Mouse (Mus musculus) midbrain, embryonic 10.5 days (tissue): Measurements from ENCODE around the gene Sox5. TPM values are rescaled to one million over a fixed set of nuclear protein-coding genes. Genes with fewer than 3 reads are reported as not detected.

Experiments used
- DNase-seq: peaks from one replicate; pipeline ENCODE4 v3.0.0-alpha.2; 2017; ENCODE audit warnings: low spot score
- H3K27ac ChIP-seq: fragments of 300-500 bp; sonication (generic); replicated peaks from 2 replicates; pipeline ENCODE4 v1.5.1; 2016; ENCODE audit warnings: mild to moderate bottlenecking
- H3K27me3 ChIP-seq: fragments of 300-500 bp; sonication (generic); 2 replicates; pipeline ENCODE4 v1.6.1; 2016; ENCODE audit warnings: low read depth, mild to moderate bottlenecking; ENCODE audit not compliant: poor library complexity, severe bottlenecking
- H3K36me3 ChIP-seq: fragments of 300-500 bp; sonication (generic); 2 replicates; pipeline ENCODE4 v1.6.1; 2016; ENCODE audit warnings: mild to moderate bottlenecking, moderate library complexity
- H3K4me1 ChIP-seq: fragments of 300-500 bp; sonication (generic); 2 replicates; pipeline ENCODE4 v1.6.1; 2016
- H3K4me3 ChIP-seq: fragments of 300-500 bp; sonication (generic); 2 replicates; pipeline ENCODE4 v1.5.1; 2016; ENCODE audit warnings: mild to moderate bottlenecking, moderate library complexity
- H3K9me3 ChIP-seq: fragments of 300-500 bp; sonication (generic); replicated peaks from 2 replicates; pipeline ENCODE4 v1.6.1; 2016; ENCODE audit warnings: mild to moderate bottlenecking
- WGBS: fragments of 180-500 bp; shearing (Covaris S2); methylation state at CpG from one replicate; pipeline ENCODE4 v1.1.7; 2016; 5-methylcytosine and 5-hydroxymethylcytosine counted together
- polyA plus RNA-seq: library from polyadenylated mRNA; unstranded; fragments of >200 nt; fragmentation: Nextera tagmentation; extraction: Ambion mirVana; gene quantifications from 2 replicates; pipeline ENCODE4 v1.2.1, GENCODE M21; 2016

Gene Sox5
- polyA plus RNA-seq, 1 experiment from 2014 or later = 28.2 TPM

DNA sequence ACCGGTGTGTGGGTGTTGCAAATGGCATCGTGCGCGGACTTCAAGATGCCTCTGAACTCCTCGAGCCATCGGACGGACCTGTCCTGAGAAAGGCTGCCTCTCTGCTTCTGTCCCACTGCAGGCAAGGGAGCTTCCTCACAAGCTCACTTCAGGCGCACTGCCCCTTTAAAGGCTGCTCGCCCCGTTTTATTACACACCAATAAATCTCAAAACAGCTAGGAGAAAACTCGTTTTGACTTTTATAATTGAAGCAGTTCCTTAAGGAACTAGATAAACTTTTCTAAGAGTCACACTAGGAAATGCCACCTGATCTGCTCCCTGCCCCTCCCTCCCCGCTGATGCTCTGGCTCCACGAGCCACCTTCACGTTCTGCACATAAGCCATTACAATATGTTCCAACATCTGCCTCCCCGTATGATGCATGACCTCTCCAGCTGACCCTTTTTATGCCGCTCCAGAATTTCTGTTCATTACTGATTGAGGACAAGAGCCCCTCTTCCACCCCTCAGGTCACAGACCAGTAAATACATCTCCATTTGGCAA, 863.3 kb downstream of the Sox5 start:
- Histone ChIP-seq H3K4me3 (no peak overlapping the region), H3K27ac (no peak overlapping the region)
- WGBS = 78% methylated on average over 16 of the region's 16 CpGs

DNA sequence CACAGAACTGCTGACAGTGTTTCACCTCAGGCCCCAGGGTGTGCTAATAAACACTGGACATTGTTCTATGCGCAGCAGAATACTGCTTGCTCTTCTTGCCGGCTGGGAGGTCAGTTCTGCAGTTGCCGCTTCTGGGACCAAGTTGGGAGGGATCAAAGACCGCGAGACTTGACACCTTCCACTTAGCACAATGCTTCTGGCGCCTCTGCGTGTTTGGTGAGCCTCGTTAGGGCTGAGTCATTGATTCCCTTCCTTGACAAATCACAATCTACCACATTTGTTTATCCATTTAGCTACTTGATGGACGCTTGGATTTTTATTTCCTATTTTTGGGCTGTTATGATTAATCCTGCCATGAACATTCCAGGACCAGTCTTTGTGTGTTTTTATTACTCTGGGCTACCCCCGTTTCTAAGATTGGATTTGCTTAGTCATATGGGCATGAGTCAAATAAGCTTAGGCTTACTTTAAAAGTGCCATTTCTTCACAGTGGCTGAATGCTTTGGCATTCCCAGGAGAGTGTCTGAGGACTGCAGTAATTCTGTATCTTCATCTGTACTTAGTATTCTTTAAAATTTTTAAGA, 865.5 kb downstream of the Sox5 start:
- WGBS = 86% methylated on average over 10 of the region's 10 CpGs
- Histone ChIP-seq H3K4me1 (peaks cover 17% of the 10 kb centered on the region), H3K27ac (no peak overlapping the region), H3K27me3 (no peaks in the 10 kb centered on the region), H3K9me3 (no peaks in the 10 kb centered on the region), H3K4me3 (no peak overlapping the region), H3K36me3 (no peaks in the 10 kb centered on the region)
- no peak for DNase-seq

More for the DNA sequence above, 863.3 kb downstream of the Sox5 start:
- no peak for DNase-seq
- H3K4me1 ChIP-seq = peaks cover 10% of the 10 kb centered on the region; the same call in 1 of the 2 replicates
- no peaks in the 10 kb centered on the region for H3K9me3 ChIP-seq
- no peaks in the 10 kb centered on the region for H3K27me3 ChIP-seq
- H3K36me3 ChIP-seq = no peaks in the 10 kb centered on the region

DNA sequence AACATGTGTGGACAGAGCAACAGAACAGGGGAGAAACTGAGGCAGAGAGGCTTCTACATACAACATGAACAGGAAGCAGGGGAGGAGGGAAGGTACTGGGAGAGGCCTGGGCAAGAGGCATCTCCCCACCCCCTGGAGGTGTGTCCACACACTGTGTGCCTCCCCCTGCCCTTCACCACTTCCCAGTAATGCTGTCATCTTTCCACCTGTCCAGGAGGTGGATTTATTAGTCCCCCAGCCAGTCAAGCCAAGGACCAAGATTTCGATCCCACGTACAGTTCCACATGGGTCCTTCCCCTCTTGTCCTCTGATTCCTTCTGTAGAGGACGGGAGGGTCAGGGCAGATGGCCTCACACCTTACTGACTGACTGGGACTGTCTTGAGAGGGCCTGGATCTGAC, 866.1 kb downstream of the Sox5 start:
- 89% methylated on average over 3 of the region's 3 CpGs for WGBS
- Histone ChIP-seq H3K27me3 (no peaks in the 10 kb centered on the region), H3K4me1 (peaks cover 23% of the 10 kb centered on the region), H3K9me3 (no peaks in the 10 kb centered on the region), H3K27ac (no peak overlapping the region), H3K4me3 (no peak overlapping the region), H3K36me3 (no peaks in the 10 kb centered on the region)
- DNase-seq = no peak

DNA sequence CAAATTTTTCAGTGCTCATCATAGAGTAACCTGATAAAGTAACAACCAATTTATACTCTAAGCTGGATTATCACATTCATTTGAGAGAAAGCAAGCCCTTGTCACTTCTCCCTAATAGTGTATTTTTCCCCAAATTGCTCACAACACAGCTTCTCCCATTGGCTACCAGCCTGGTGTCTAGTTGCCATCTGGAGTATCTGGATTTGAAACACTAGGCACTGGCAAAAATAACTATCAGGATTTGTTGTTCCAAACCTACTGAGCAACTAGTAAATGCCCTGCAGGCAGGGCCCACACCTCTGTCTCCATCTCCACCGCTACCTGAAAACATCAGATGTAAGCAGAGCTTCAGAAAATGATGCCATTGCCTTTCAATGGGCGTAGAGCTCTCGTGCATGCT, 869.5 kb downstream of the Sox5 start:
- Histone ChIP-seq H3K9me3 (no peaks in the 10 kb centered on the region), H3K4me3 (no peak overlapping the region), H3K4me1 (peaks cover 16% of the 10 kb centered on the region), H3K27me3 (no peaks in the 10 kb centered on the region), H3K27ac (no peak overlapping the region), H3K36me3 (no peaks in the 10 kb centered on the region)
- 91% methylated on average over 3 of the region's 3 CpGs for WGBS
- DNase-seq = no peak

DNA sequence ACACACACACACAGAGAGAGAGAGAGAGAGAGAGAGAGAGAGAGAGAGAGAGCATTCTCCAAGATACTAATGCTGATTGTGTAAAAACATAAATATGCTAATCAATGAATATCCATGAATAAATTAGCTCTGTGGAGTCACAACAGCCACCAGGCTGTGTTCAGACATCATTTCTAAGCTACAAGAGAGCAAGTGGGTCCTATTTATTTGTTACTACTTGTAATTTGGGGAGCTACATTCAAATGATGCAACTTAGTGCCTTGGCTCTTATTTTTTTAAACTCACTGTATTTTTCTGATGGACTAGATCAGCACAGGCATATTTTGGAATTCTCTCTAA, 877.1 kb downstream of the Sox5 start:
- Histone ChIP-seq H3K4me1 (peaks cover 43% of the 10 kb centered on the region), H3K4me3 (no peak overlapping the region), H3K9me3 (no peaks in the 10 kb centered on the region), H3K27ac (peak overlapping the region; percentile 65), H3K27me3 (peaks cover 5% of the 10 kb centered on the region; the same call in 1 of the 2 replicates), H3K36me3 (no peaks in the 10 kb centered on the region)
- no peak for DNase-seq

DNA sequence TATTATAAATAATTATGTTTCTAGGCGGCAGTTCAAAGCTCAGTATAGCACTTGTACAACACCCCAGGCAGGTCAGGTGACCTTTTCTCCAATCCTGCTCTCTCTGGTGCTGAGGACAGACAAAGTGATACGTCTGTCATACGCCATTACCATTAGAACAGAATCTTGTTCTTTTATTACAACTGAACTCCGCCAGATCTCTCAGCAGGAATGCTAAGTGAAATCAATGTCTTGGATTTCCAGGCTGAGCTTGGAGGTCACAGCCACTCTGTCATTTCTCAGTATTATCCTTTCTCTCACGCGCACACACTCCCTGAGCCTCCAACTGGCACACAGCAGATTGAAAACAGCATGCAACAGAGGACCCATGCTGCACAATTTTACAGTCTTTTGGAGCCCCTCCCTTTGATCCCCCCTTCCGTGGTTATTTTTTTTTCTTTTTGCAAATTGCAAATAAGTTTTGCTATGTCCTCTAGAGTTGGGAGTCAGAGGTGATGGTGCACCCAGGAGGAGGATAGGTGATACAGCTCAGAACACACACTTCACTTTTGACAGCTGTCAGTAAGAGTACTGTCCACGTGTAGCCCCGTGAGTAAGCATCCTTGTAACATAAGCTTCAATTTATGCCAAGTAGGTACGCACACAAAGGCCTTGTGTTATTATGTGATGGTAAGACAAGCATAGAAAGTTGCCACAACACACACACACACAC, 877.6 kb downstream of the Sox5 start:
- 55% methylated on average over 10 of the region's 10 CpGs for WGBS
- peak overlapping the region; percentile 65; the same call in 1 of the 2 replicates for H3K27ac ChIP-seq
- no peaks in the 10 kb centered on the region for H3K36me3 ChIP-seq
- DNase-seq = peak; percentile 34
- no peak overlapping the region for H3K4me3 ChIP-seq
- peaks cover 43% of the 10 kb centered on the region for H3K4me1 ChIP-seq
- peaks cover 5% of the 10 kb centered on the region; the same call in 1 of the 2 replicates for H3K27me3 ChIP-seq
- no peaks in the 10 kb centered on the region for H3K9me3 ChIP-seq

DNA sequence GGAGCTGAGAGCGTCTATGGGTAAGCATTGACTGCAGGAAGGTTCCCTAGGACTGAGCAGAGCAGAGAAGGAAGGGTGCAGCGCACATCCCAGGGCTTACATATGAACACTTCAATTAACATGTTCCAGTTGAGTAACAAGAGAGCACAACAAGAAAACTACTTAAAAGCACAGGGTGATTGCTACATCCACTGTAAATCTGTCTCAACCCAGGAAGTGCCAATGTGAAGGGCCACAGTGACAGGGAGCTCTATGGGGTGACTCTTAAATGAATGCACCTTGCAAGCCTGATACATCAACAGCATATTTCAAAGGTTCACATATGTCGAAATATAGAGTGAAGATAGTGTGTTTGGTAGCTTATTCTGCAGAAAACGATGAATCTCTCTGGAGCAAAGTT, 880.9 kb downstream of the Sox5 start:
- WGBS = 90% methylated on average over 4 of the region's 4 CpGs
- Histone ChIP-seq H3K9me3 (no peaks in the 10 kb centered on the region), H3K4me1 (peaks cover 40% of the 10 kb centered on the region), H3K27me3 (peaks cover 5% of the 10 kb centered on the region; the same call in 1 of the 2 replicates), H3K36me3 (no peaks in the 10 kb centered on the region), H3K27ac (no peak overlapping the region), H3K4me3 (no peak overlapping the region)
- no peak for DNase-seq

DNA sequence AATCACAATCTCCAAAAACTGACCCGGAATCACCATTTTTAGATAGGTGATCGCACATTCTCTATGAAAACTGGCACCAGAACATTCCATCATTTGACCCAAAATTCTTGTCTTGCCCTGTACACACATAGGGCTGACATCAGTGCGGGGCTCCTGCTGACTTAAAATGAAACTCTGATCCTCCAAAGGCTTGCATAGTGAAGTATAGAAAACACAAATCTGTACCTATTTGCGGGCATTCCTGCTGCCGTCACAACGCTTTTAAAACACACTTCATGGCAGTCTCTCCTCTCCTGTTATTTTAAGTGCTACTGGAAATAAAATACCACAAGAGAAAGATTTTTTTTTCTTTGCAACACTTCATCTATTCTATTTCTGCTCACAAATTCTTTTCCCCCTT, 886.7 kb downstream of the Sox5 start:
- H3K27me3 ChIP-seq = no peaks in the 10 kb centered on the region
- H3K4me3 ChIP-seq = no peak overlapping the region
- peaks cover 10% of the 10 kb centered on the region; the same call in 1 of the 2 replicates for H3K4me1 ChIP-seq
- DNase-seq = no peak
- no peak overlapping the region for H3K27ac ChIP-seq
- H3K36me3 ChIP-seq = no peaks in the 10 kb centered on the region
- no peaks in the 10 kb centered on the region for H3K9me3 ChIP-seq
- whole genome bisulfite sequencing = 86% methylated on average over 6 of the region's 6 CpGs

DNA sequence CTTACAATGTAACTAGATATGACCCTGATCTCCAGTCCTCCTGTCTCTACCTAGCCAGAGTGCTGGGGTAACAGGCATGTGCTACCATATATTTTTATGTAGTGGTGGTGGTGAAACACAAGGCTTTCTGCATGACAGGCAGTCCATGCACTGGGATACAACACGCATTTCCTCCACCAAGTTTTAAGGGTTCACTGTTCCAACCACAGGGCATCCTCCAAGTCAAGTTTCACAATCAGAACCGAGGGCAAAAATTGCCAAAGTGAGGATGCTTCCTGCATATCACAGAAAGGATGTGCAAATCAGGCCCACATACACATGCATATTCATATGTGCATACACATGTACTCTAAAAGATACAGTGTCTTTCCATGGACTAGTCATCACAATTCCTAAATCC, 888.9 kb downstream of the Sox5 start:
- Histone ChIP-seq H3K4me1 (peaks cover 7% of the 10 kb centered on the region; the same call in 1 of the 2 replicates), H3K36me3 (no peaks in the 10 kb centered on the region), H3K4me3 (no peak overlapping the region), H3K9me3 (no peaks in the 10 kb centered on the region), H3K27me3 (no peaks in the 10 kb centered on the region), H3K27ac (no peak overlapping the region)
- WGBS = 92% methylated on average over 2 of the region's 2 CpGs
- no peak for DNase-seq

DNA sequence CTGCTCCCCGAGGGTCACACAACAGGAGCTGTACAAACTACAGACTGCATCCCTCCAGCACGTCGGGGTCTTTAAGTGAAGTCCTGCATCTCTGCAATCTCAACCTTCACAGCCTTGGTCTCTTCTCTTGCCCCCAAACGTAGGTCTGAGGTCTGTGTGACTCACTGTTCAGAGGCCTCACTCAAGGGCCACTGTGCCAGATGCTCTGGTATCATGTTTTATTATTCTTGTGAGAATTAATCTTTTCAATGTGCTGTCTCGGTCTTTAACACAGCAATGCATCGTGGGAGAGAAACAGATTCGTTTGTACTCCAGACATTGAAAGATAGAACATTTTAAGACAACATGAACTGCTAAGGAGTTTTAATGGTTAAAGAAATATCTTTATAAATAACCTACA, 893.2 kb downstream of the Sox5 start:
- no peak for DNase-seq
- no peak overlapping the region for H3K4me3 ChIP-seq
- 80% methylated on average over 7 of the region's 7 CpGs for WGBS
- no peaks in the 10 kb centered on the region; the same call in 1 of the 2 replicates for H3K9me3 ChIP-seq
- peaks cover 2% of the 10 kb centered on the region; the same call in 1 of the 2 replicates for H3K4me1 ChIP-seq
- H3K27me3 ChIP-seq = no peaks in the 10 kb centered on the region
- peaks cover 4% of the 10 kb centered on the region; the same call in 1 of the 2 replicates for H3K36me3 ChIP-seq
- no peak overlapping the region for H3K27ac ChIP-seq

DNA sequence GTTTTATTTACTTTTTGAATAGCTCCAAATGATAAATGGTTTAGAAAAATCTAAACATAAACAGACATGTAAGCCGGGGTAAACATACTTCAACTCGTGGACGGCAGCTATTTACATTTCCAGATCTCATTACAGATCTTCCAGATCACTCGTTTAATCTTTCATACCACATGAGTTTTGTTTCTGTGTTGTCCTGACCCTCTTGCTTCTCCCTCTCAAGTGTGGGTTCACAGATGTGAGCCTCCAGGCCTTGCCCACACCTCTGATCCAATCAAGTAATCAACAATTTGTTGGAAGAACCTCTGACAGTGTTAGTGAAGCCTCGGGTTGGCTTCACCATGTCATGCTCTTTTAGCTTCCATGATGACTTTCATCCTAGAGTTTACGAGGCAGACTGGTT, 903.3 kb downstream of the Sox5 start:
- no peak overlapping the region for H3K27ac ChIP-seq
- no peak for DNase-seq
- no peaks in the 10 kb centered on the region for H3K9me3 ChIP-seq
- WGBS = 90% methylated on average over 6 of the region's 6 CpGs
- no peaks in the 10 kb centered on the region for H3K27me3 ChIP-seq
- H3K4me3 ChIP-seq = no peak overlapping the region
- H3K4me1 ChIP-seq = no peaks in the 10 kb centered on the region
- H3K36me3 ChIP-seq = no peaks in the 10 kb centered on the region

DNA sequence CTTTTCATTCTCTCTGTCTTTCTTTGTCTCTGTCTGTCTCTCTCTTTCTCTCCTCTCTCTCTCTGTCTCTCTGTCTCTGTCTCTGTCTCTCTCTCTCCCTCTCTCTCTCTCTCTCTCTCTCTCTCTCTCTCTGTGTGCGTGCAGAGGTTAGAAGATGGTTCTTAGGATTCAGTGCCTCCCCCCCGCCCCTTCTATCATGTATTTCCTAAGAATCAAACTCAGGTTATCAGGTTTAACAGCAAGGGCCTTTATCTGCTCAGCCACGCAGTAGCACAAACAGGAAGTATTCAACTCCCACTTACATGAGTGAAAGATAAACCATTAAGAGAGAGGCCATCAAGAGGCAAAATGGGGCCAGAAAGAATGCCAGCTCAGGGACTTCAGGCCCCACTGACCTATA, 913.0 kb downstream of the Sox5 start:
- H3K9me3 ChIP-seq = no peaks in the 10 kb centered on the region
- H3K27me3 ChIP-seq = no peaks in the 10 kb centered on the region
- no peak for DNase-seq
- 87% methylated on average over 3 of the region's 3 CpGs for WGBS
- no peak overlapping the region for H3K4me3 ChIP-seq
- H3K4me1 ChIP-seq = peaks cover 12% of the 10 kb centered on the region
- no peak overlapping the region for H3K27ac ChIP-seq
- no peaks in the 10 kb centered on the region for H3K36me3 ChIP-seq

DNA sequence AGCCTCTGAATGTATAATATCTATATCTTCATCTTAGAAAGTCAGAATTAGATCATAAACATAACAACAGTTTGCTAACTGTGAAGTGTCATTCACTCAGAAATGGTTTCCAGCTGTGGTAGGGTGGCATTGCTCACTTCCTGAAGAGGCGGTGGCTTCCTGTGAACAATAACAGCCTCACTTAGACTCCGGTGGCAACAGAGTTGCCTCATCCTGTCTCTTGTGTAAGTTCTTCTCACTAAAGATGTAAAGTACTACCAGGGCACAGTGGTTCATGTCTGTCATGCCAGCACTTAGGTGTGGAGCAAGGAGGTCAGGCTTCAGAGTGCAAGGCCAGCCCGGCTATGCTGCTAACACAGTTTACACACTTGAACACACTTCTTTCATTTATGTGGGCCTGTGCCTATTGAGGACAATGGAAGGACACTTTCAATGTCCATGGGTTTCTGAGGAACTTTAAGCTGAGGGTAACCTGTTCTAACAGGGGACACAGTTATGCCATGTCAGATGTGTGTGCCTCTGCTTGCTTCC, 913.6 kb downstream of the Sox5 start:
- H3K9me3 ChIP-seq = no peaks in the 10 kb centered on the region
- peaks cover 17% of the 10 kb centered on the region for H3K4me1 ChIP-seq
- no peak for DNase-seq
- no peak overlapping the region for H3K4me3 ChIP-seq
- no peak overlapping the region for H3K27ac ChIP-seq
- no peaks in the 10 kb centered on the region for H3K36me3 ChIP-seq
- WGBS = 89% methylated on average over 3 of the region's 3 CpGs
- no peaks in the 10 kb centered on the region for H3K27me3 ChIP-seq
